Comparison of ENCODE assay signal across 29 mouse cellular contexts in genomic region chr14:54989886-54990441, GRCm38 (mm10). TPM values are rescaled to one million over a fixed set of nuclear protein-coding genes. Genes with fewer than 3 reads are reported as not detected.
DNase-seq lines count a peak whose midpoint lies in the region; ATAC-seq and TF ChIP-seq lines count a peak whose summit lies in the region.
"Had no signal": no experiment of that assay in that cellular context is flagged by ENCODE, and none has a peak within 500 bp of the region (broad histone marks: within the 10 kb centered on the region; RNA-seq: fewer than 3 reads in every experiment).

No protein-coding gene starts in this region.

- intact Hi-C loops in left cerebral cortex, adult 2 months (cut with DNase I), result no loop called here
- intact Hi-C loops in left cerebral cortex, postnatal 14 days (cut with DNase I), result loop anchor here (5.0 kb wide), 1 partner anchor 38 kb away; no protein-coding TSS in a partner anchor

- H3K9ac ChIP-seq in forebrain, embryonic 15.5 days (replicated peaks), result no peak overlapping the region
- peak overlapping the region; percentile 96 for H3K9ac ChIP-seq in heart, embryonic 13.5 days
- H3K9ac ChIP-seq in midbrain, embryonic 16.5 days (ENCODE audit: low read depth, low read length), result no peak overlapping the region
- no peak overlapping the region for H3K9ac ChIP-seq in neural tube, embryonic 15.5 days (replicated peaks)
- H3K9ac ChIP-seq: hindbrain, embryonic 13.5 days; kidney, embryonic 15.5 days; liver, embryonic 14.5 days; lung, embryonic 15.5 days had no signal

- no peaks in the 10 kb centered on the region for H3K36me3 ChIP-seq in forebrain, embryonic 15.5 days
- H3K36me3 ChIP-seq in forebrain, embryonic 10.5 days (replicated peaks), result no peaks in the 10 kb centered on the region
- H3K36me3 ChIP-seq in heart, embryonic 13.5 days, result peaks cover 69% of the 10 kb centered on the region
- no peaks in the 10 kb centered on the region for H3K36me3 ChIP-seq in midbrain, embryonic 16.5 days (ENCODE audit: control insufficient read depth, insufficient read depth, low read length)
- no peaks in the 10 kb centered on the region for H3K36me3 ChIP-seq in neural tube, embryonic 15.5 days
- H3K36me3 ChIP-seq: hindbrain, embryonic 13.5 days; kidney, embryonic 15.5 days; lung, embryonic 15.5 days had no signal

- peaks cover 6% of the 10 kb centered on the region for H3K4me1 ChIP-seq in forebrain, embryonic 15.5 days
- H3K4me1 ChIP-seq in forebrain, embryonic 10.5 days, result peaks cover 19% of the 10 kb centered on the region
- H3K4me1 ChIP-seq in heart, embryonic 13.5 days, result peaks cover 15% of the 10 kb centered on the region
- H3K4me1 ChIP-seq in midbrain, embryonic 16.5 days (ENCODE audit: control insufficient read depth, insufficient read depth, low read length), result peaks cover 21% of the 10 kb centered on the region
- H3K4me1 ChIP-seq in neural tube, embryonic 15.5 days, result peaks cover 7% of the 10 kb centered on the region

- no peak for ATAC-seq in forebrain, embryonic 15.5 days (replicated peaks)
- no peak for ATAC-seq in heart, embryonic 13.5 days (ENCODE audit: extremely low read depth, insufficient number of reproducible peaks, low FRiP score, low TSS enrichment)
- peak; percentile 59; the same call in 1 of the 2 replicates for ATAC-seq in midbrain, embryonic 16.5 days
- ATAC-seq in neural tube, embryonic 15.5 days (ENCODE audit: low FRiP score), result no peak
- ATAC-seq: intestine, postnatal 0 days; Patski had no signal

- no peak for TF ChIP-seq CTCF in left cerebral cortex, adult 2 months (IDR thresholded peaks at IDR 0.05)

- no peak for DNase-seq in forebrain, embryonic 10.5 days (ENCODE audit: extremely low spot score, low spot score)
- DNase-seq in heart, adult 18-20 months, result no peak
- no peak for DNase-seq in left cerebral cortex, adult 2 months (ENCODE audit: extremely low spot score in 1 of 2, low spot score in 2 of 2)
- DNase-seq in left cerebral cortex, postnatal 14 days (ENCODE audit: low spot score in 2 of 2), result no peak
- DNase-seq: adrenal gland, postnatal 10 days; cerebellum, adult 11-12 months; cerebellum, postnatal 36 days; gastrocnemius, postnatal 14 days; lung, postnatal 4 days; right cerebral cortex, postnatal 4 days had no signal

- no peak overlapping the region for H3K4me2 ChIP-seq in forebrain, embryonic 15.5 days (replicated peaks)
- H3K4me2 ChIP-seq in heart, embryonic 13.5 days, result peak overlapping the region; percentile 66
- H3K4me2 ChIP-seq in midbrain, embryonic 16.5 days (ENCODE audit: low read length), result no peak overlapping the region
- H3K4me2 ChIP-seq in neural tube, embryonic 15.5 days, result no peak overlapping the region
- H3K4me2 ChIP-seq: hindbrain, embryonic 13.5 days; kidney, embryonic 15.5 days; lung, embryonic 15.5 days had no signal

- H3K4me3 ChIP-seq in forebrain, embryonic 15.5 days, result no peak overlapping the region
- no peak overlapping the region for H3K4me3 ChIP-seq in forebrain, embryonic 10.5 days
- H3K4me3 ChIP-seq in heart, embryonic 13.5 days, result peak overlapping the region; percentile 64
- H3K4me3 ChIP-seq in left cerebral cortex, adult 2 months, result no peak overlapping the region
- no peak overlapping the region for H3K4me3 ChIP-seq in midbrain, embryonic 16.5 days (ENCODE audit: low read depth, low read length)
- H3K4me3 ChIP-seq in neural tube, embryonic 15.5 days (replicated peaks), result no peak overlapping the region
- H3K4me3 ChIP-seq: hindbrain, embryonic 13.5 days; kidney, embryonic 15.5 days; lung, embryonic 15.5 days had no signal

- no peaks in the 10 kb centered on the region for H3K27me3 ChIP-seq in forebrain, embryonic 15.5 days
- peaks cover 14% of the 10 kb centered on the region; the same call in 1 of the 2 replicates for H3K27me3 ChIP-seq in forebrain, embryonic 10.5 days (ENCODE audit: poor library complexity, severe bottlenecking)
- peaks cover 21% of the 10 kb centered on the region for H3K27me3 ChIP-seq in heart, embryonic 13.5 days (replicated peaks)
- H3K27me3 ChIP-seq in midbrain, embryonic 16.5 days (ENCODE audit: control insufficient read depth, insufficient read depth, low read depth, low read length), result no peaks in the 10 kb centered on the region
- no peaks in the 10 kb centered on the region for H3K27me3 ChIP-seq in neural tube, embryonic 15.5 days (replicated peaks)
- H3K27me3 ChIP-seq: kidney, embryonic 15.5 days; lung, embryonic 15.5 days had no signal

- 0 out of 2 replicates have a peak overlapping the region, but pooled peaks have one; percentile 6 for H3K27ac ChIP-seq in forebrain, embryonic 15.5 days (replicated peaks)
- H3K27ac ChIP-seq in forebrain, embryonic 10.5 days, result no peak overlapping the region
- peak overlapping the region; percentile 98 for H3K27ac ChIP-seq in heart, embryonic 13.5 days (replicated peaks)
- H3K27ac ChIP-seq in left cerebral cortex, adult 2 months, result peak overlapping the region; percentile 70; the same call in 1 of the 2 replicates
- H3K27ac ChIP-seq in midbrain, embryonic 16.5 days (ENCODE audit: low read length), result peak overlapping the region; percentile 82
- H3K27ac ChIP-seq in neural tube, embryonic 15.5 days (replicated peaks), result no peak overlapping the region
- H3K27ac ChIP-seq: hindbrain, embryonic 13.5 days; kidney, embryonic 15.5 days; liver, embryonic 14.5 days; lung, embryonic 15.5 days had no signal

- H3K9me3 ChIP-seq in forebrain, embryonic 15.5 days, result no peaks in the 10 kb centered on the region
- H3K9me3 ChIP-seq in forebrain, embryonic 10.5 days, result no peaks in the 10 kb centered on the region
- no peaks in the 10 kb centered on the region for H3K9me3 ChIP-seq in heart, embryonic 13.5 days
- H3K9me3 ChIP-seq in midbrain, embryonic 16.5 days (replicated peaks; ENCODE audit: control insufficient read depth, low read length, poor library complexity, severe bottlenecking), result no peaks in the 10 kb centered on the region
- no peaks in the 10 kb centered on the region for H3K9me3 ChIP-seq in neural tube, embryonic 15.5 days (replicated peaks)
- H3K9me3 ChIP-seq: hindbrain, embryonic 13.5 days; kidney, embryonic 15.5 days; lung, embryonic 15.5 days had no signal

- 82% methylated on average over 8 of the region's 8 CpGs for WGBS in forebrain, embryonic 15.5 days
- 92% methylated on average over 8 of the region's 8 CpGs for WGBS in forebrain, embryonic 10.5 days
- WGBS in heart, embryonic 13.5 days, result 48% methylated on average over 8 of the region's 8 CpGs
- WGBS in midbrain, embryonic 16.5 days, result 77% methylated on average over 8 of the region's 8 CpGs
- WGBS in neural tube, embryonic 15.5 days, result 89% methylated on average over 8 of the region's 8 CpGs

RNA-seq across cellular contexts. Expression of gene Myh7, which starts 4.5 kb away (rescaled TPM):
- 6.5 and 6.7 TPM in 2 replicates for polyA plus RNA-seq in forebrain, embryonic 15.5 days (2015; fragmentation: Nextera tagmentation; extraction: Ambion mirVana)
- 0.63 and 0.72 TPM in 2 replicates for polyA plus RNA-seq in forebrain, embryonic 10.5 days (2016; fragmentation: Nextera tagmentation; extraction: Ambion mirVana)
- 3,662 and 3,747 TPM in 2 replicates for polyA plus RNA-seq in heart, embryonic 13.5 days (2015; fragmentation: Nextera tagmentation; extraction: Ambion mirVana)
- total RNA-seq in heart, adult 18-20 months (2021), result 1,000 to 10,000 TPM; 1,849 to 2,242 TPM
- 10 to 100 TPM; 22.1 to 24.2 TPM for total RNA-seq in left cerebral cortex, adult 2 months (2021)
- total RNA-seq in left cerebral cortex, postnatal 14 days (2021), result 1 to 10 TPM; 5.6 to 7.8 TPM
- polyA plus RNA-seq in midbrain, embryonic 16.5 days (2015; fragmentation: Nextera tagmentation; extraction: Ambion mirVana), result 7.7 and 8.9 TPM in 2 replicates
- 7.4 and 9.6 TPM in 2 replicates for polyA plus RNA-seq in neural tube, embryonic 15.5 days (2015; fragmentation: Nextera tagmentation; extraction: Ambion mirVana)
- total RNA-seq: neutrophil, adult 5-6 weeks had no signal

RNA-seq across cellular contexts. Expression of gene Gm17428, which starts 13.2 kb away (rescaled TPM):
- not detected in 2 replicates for polyA plus RNA-seq in forebrain, embryonic 15.5 days (2015; fragmentation: Nextera tagmentation; extraction: Ambion mirVana)
- not detected in 2 replicates for polyA plus RNA-seq in forebrain, embryonic 10.5 days (2016; fragmentation: Nextera tagmentation; extraction: Ambion mirVana)
- not detected in 2 replicates for polyA plus RNA-seq in heart, embryonic 13.5 days (2015; fragmentation: Nextera tagmentation; extraction: Ambion mirVana)
- not detected for total RNA-seq in heart, adult 18-20 months (2021)
- total RNA-seq in left cerebral cortex, adult 2 months (2021), result not detected
- not detected for total RNA-seq in left cerebral cortex, postnatal 14 days (2021)
- not detected in 2 replicates for polyA plus RNA-seq in midbrain, embryonic 16.5 days (2015; fragmentation: Nextera tagmentation; extraction: Ambion mirVana)
- not detected in 2 replicates for polyA plus RNA-seq in neural tube, embryonic 15.5 days (2015; fragmentation: Nextera tagmentation; extraction: Ambion mirVana)
- total RNA-seq: adrenal gland, postnatal 10 days; ES-E14; gastrocnemius, postnatal 14 days; layer of hippocampus, postnatal 25 days; left cerebral cortex, postnatal 25 days; neutrophil, adult 5-6 weeks had no signal
- polyA plus RNA-seq: forebrain, embryonic 11.5 days; hindbrain, embryonic 13.5 days; intestine, postnatal 0 days; kidney, embryonic 15.5 days; large intestine, adult 2 months; limb, embryonic 14.5 days; liver, embryonic 14.5 days; lung, embryonic 15.5 days; Patski; stomach, embryonic 16.5 days; thymus, postnatal 0 days had no signal

RNA-seq across cellular contexts. Expression of gene Myh6, which starts 23.2 kb away (rescaled TPM):
- 1.0 and 1.3 TPM in 2 replicates for polyA plus RNA-seq in forebrain, embryonic 15.5 days (2015; fragmentation: Nextera tagmentation; extraction: Ambion mirVana)
- polyA plus RNA-seq in forebrain, embryonic 10.5 days (2016; fragmentation: Nextera tagmentation; extraction: Ambion mirVana), result 0.38 and 0.41 TPM in 2 replicates
- 1,796 and 1,858 TPM in 2 replicates for polyA plus RNA-seq in heart, embryonic 13.5 days (2015; fragmentation: Nextera tagmentation; extraction: Ambion mirVana)
- total RNA-seq in heart, adult 18-20 months (2021), result over 10,000 TPM; 21,244 to 21,975 TPM
- total RNA-seq in left cerebral cortex, adult 2 months (2021), result 10 to 100 TPM in 1 of 2 experiments, 1 to 10 TPM in 1; 6.0 to 10.9 TPM
- total RNA-seq in left cerebral cortex, postnatal 14 days (2021), result 1 to 10 TPM; 2.7 to 3.7 TPM
- polyA plus RNA-seq in midbrain, embryonic 16.5 days (2015; fragmentation: Nextera tagmentation; extraction: Ambion mirVana), result 1.3 and 2.9 TPM in 2 replicates
- polyA plus RNA-seq in neural tube, embryonic 15.5 days (2015; fragmentation: Nextera tagmentation; extraction: Ambion mirVana), result 1.8 and 2.5 TPM in 2 replicates
- total RNA-seq: neutrophil, adult 5-6 weeks had no signal
- polyA plus RNA-seq: forebrain, embryonic 11.5 days had no signal

RNA-seq across cellular contexts. Expression of gene Ngdn, which starts 25.3 kb away (rescaled TPM):
- polyA plus RNA-seq in forebrain, embryonic 15.5 days (2015; fragmentation: Nextera tagmentation; extraction: Ambion mirVana), result 67.1 and 70.8 TPM in 2 replicates
- polyA plus RNA-seq in forebrain, embryonic 10.5 days (2016; fragmentation: Nextera tagmentation; extraction: Ambion mirVana), result 102 and 104 TPM in 2 replicates
- 56.8 and 58.2 TPM in 2 replicates for polyA plus RNA-seq in heart, embryonic 13.5 days (2015; fragmentation: Nextera tagmentation; extraction: Ambion mirVana)
- 10 to 100 TPM; 27.7 to 31.1 TPM for total RNA-seq in heart, adult 18-20 months (2021)
- total RNA-seq in left cerebral cortex, adult 2 months (2021), result 10 to 100 TPM; 26.7 to 30.7 TPM
- total RNA-seq in left cerebral cortex, postnatal 14 days (2021), result 10 to 100 TPM; 20.2 to 21.6 TPM
- polyA plus RNA-seq in midbrain, embryonic 16.5 days (2015; fragmentation: Nextera tagmentation; extraction: Ambion mirVana), result 44.8 and 48.7 TPM in 2 replicates
- polyA plus RNA-seq in neural tube, embryonic 15.5 days (2015; fragmentation: Nextera tagmentation; extraction: Ambion mirVana), result 47.6 and 60.4 TPM in 2 replicates

RNA-seq across cellular contexts. Expression of gene Cmtm5, which starts 53.9 kb away (rescaled TPM):
- 3.8 and 5.5 TPM in 2 replicates for polyA plus RNA-seq in forebrain, embryonic 15.5 days (2015; fragmentation: Nextera tagmentation; extraction: Ambion mirVana)
- 0.26 and 0.81 TPM in 2 replicates for polyA plus RNA-seq in forebrain, embryonic 10.5 days (2016; fragmentation: Nextera tagmentation; extraction: Ambion mirVana)
- polyA plus RNA-seq in heart, embryonic 13.5 days (2015; fragmentation: Nextera tagmentation; extraction: Ambion mirVana), result 0.49 and 0.98 TPM in 2 replicates
- total RNA-seq in heart, adult 18-20 months (2021), result under 1 TPM in 1 of 2 experiments, not detected in 1; 0.44 TPM
- 10 to 100 TPM; 46.5 to 53.5 TPM for total RNA-seq in left cerebral cortex, adult 2 months (2021)
- 10 to 100 TPM; 38.2 to 40.8 TPM for total RNA-seq in left cerebral cortex, postnatal 14 days (2021)
- 9.5 and 14.8 TPM in 2 replicates for polyA plus RNA-seq in midbrain, embryonic 16.5 days (2015; fragmentation: Nextera tagmentation; extraction: Ambion mirVana)
- polyA plus RNA-seq in neural tube, embryonic 15.5 days (2015; fragmentation: Nextera tagmentation; extraction: Ambion mirVana), result 15.8 and 18.1 TPM in 2 replicates
- total RNA-seq: ES-E14; neutrophil, adult 5-6 weeks had no signal
- polyA plus RNA-seq: Patski had no signal

Comparison
In these comparisons a context has a peak if more than half of its experiments do, and no peak if none do; other contexts are left out.
1. H3K27ac ChIP-seq: peak in forebrain, embryonic 15.5 days (single experiment), heart, embryonic 13.5 days (single experiment), left cerebral cortex, adult 2 months (single experiment) and midbrain, embryonic 16.5 days (single experiment); none in forebrain, embryonic 10.5 days (single experiment) and neural tube, embryonic 15.5 days (single experiment).
2. RNA of gene Myh7, which starts 4.5 kb away (polyA plus RNA-seq): 3,662 to 3,747 TPM in heart, embryonic 13.5 days; 7.4 to 9.6 TPM in neural tube, embryonic 15.5 days, 7.7 to 8.9 TPM in midbrain, embryonic 16.5 days, 6.5 to 6.7 TPM in forebrain, embryonic 15.5 days and 0.63 to 0.72 TPM in forebrain, embryonic 10.5 days; every median in the first group is over 100 times any median in the second.
3. RNA of gene Myh6, which starts 23.2 kb away (polyA plus RNA-seq): 1,796 to 1,858 TPM in heart, embryonic 13.5 days; 1.3 to 2.9 TPM in midbrain, embryonic 16.5 days, 1.8 to 2.5 TPM in neural tube, embryonic 15.5 days, 1.0 to 1.3 TPM in forebrain, embryonic 15.5 days and 0.38 to 0.41 TPM in forebrain, embryonic 10.5 days; every median in the first group is over 100 times any median in the second.